Mouse (Mus musculus): Measurements from ENCODE around the gene Nmur1. TPM values are rescaled to one million over a fixed set of nuclear protein-coding genes. Genes with fewer than 3 reads are reported as not detected.
"Not testable (repeated sequence)": the region's sequence is repeated elsewhere in the genome, so short reads cannot be mapped to it uniquely, and the experiment has no call there.

The Nmur1 gene
- polyA plus RNA-seq, 1 experiment from 2014 or later = not detected

DNA sequence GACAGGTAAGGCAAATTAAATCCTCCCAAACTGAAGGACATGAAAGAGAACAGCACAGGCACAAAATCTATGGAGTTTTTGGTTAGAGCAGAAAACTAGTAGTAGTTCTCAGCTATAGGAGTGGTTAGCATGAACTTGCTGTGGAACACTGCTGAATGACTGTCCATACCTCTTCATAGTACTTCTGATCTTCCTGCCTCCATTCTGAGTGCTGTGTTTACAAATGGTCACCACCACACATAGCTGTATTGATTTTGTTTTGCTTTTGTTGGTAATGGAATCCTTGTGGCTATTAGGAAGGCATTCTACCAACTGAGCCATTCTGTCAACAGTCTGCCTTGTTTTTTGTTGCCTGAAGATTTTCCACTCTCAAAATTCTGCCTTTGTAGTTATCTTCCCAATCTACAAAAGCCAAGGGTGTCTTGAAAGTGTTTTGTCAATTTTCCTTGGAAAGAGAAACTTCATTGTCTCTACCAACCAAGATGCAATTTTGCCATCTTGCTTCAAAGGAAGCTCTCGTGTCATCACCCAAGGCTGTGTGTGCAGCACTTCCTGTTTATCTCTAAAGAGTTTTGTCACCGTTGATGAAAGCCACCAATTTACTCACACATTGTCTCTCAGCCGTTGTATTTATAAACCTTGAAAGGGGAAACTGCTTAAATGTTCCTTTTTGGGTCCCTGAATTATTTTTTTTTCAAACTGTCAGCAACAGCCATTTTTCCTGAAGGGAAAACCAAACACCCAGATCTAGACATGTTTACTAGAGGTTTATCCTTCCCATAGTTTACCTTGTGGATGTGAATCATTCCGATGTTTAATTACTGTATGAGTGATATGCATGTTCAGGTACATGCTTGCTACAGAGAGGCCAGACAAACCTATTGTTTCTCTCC is 81.8 kb downstream of the Nmur1 start:
- ATAC-seq (ENCODE audit: low read depth) (no peak), DNase-seq (ENCODE audit: low spot score) (no peak)
- Histone ChIP-seq H3K4me2 (ENCODE audit: low read depth, low read length) (no peak overlapping the region), H3K27ac (replicated peaks; ENCODE audit: low read depth, low read length) (no peak overlapping the region), H3K4me3 (ENCODE audit: low read depth, low read length) (no peak overlapping the region), H3K9me3 (ENCODE audit: control insufficient read depth, low read length) (no peaks in the 10 kb centered on the region), H3K27me3 (replicated peaks; ENCODE audit: control insufficient read depth, insufficient read depth, low read length) (no peaks in the 10 kb centered on the region), H3K9ac (ENCODE audit: low read depth, low read length) (no peak overlapping the region), H3K4me1 (ENCODE audit: control insufficient read depth, insufficient read depth, low read length) (no peaks in the 10 kb centered on the region), H3K36me3 (ENCODE audit: control insufficient read depth, insufficient read depth, low read length) (peaks cover 32% of the 10 kb centered on the region)
- 59% methylated on average over 4 of the region's 4 CpGs for WGBS

- H3K4me2 ChIP-seq (ENCODE audit: low read depth, low read length) = no peak overlapping the region
Measured at GRCm38 (mm10) chr1:86343087-86343645, 82.9 kb downstream of the Nmur1 start.

DNA sequence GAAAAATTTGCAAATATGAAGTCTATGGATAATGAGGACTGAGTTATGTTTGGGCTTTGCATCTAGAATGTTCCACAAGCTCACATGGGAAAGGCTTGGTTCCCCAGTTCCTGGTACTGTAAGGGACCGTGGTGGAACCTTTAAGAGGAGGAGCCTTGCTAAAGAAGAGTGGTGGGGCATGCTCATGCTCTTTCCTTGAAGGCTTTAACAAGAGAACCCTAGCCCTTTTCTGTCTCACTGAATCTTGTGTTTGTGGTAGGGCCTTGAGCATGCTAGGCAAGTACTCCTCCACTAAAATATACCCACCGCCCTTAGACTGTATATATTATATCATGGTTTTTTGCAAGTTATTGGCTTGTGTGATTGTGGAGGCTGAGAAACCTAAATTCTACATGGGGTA is 83.7 kb downstream of the Nmur1 start:
- Histone ChIP-seq H3K36me3 (ENCODE audit: control insufficient read depth, insufficient read depth, low read length) (peaks cover 14% of the 10 kb centered on the region), H3K9ac (ENCODE audit: low read depth, low read length) (no peak overlapping the region), H3K27me3 (replicated peaks; ENCODE audit: control insufficient read depth, insufficient read depth, low read length) (no peaks in the 10 kb centered on the region), H3K27ac (replicated peaks; ENCODE audit: low read depth, low read length) (no peak overlapping the region), H3K4me2 (ENCODE audit: low read depth, low read length) (no peak overlapping the region), H3K9me3 (ENCODE audit: control insufficient read depth, low read length) (no peaks in the 10 kb centered on the region), H3K4me1 (ENCODE audit: control insufficient read depth, insufficient read depth, low read length) (no peaks in the 10 kb centered on the region), H3K4me3 (ENCODE audit: low read depth, low read length) (no peak overlapping the region)
- DNase-seq (ENCODE audit: low spot score) = no peak
- 91% methylated on average over 2 of the region's 2 CpGs for WGBS
- ATAC-seq (ENCODE audit: low read depth) = no peak

More at GRCm38 (mm10) chr1:86343087-86343645, 82.9 kb downstream of the Nmur1 start:
- Histone ChIP-seq H3K9ac (ENCODE audit: low read depth, low read length) (no peak overlapping the region), H3K27ac (replicated peaks; ENCODE audit: low read depth, low read length) (no peak overlapping the region), H3K9me3 (ENCODE audit: control insufficient read depth, low read length) (no peaks in the 10 kb centered on the region), H3K36me3 (ENCODE audit: control insufficient read depth, insufficient read depth, low read length) (peaks cover 22% of the 10 kb centered on the region), H3K4me1 (ENCODE audit: control insufficient read depth, insufficient read depth, low read length) (no peaks in the 10 kb centered on the region), H3K4me3 (ENCODE audit: low read depth, low read length) (no peak overlapping the region), H3K27me3 (replicated peaks; ENCODE audit: control insufficient read depth, insufficient read depth, low read length) (no peaks in the 10 kb centered on the region)
- WGBS = 100% methylated on average over 1 of the region's 1 CpGs
- DNase-seq (ENCODE audit: low spot score) (no peak), ATAC-seq (ENCODE audit: low read depth) (no peak)

GRCm38 (mm10) chr1:86341096-86341495 is 84.9 kb downstream of the Nmur1 start:
- H3K4me1 ChIP-seq (ENCODE audit: control insufficient read depth, insufficient read depth, low read length); H3K36me3 ChIP-seq (ENCODE audit: control insufficient read depth, insufficient read depth, low read length); H3K9ac ChIP-seq (ENCODE audit: low read depth, low read length); H3K4me2 ChIP-seq (ENCODE audit: low read depth, low read length); H3K27ac ChIP-seq (replicated peaks; ENCODE audit: low read depth, low read length); DNase-seq (ENCODE audit: low spot score); ATAC-seq (ENCODE audit: low read depth); H3K4me3 ChIP-seq (ENCODE audit: low read depth, low read length); H3K27me3 ChIP-seq (replicated peaks; ENCODE audit: control insufficient read depth, insufficient read depth, low read length); H3K9me3 ChIP-seq (ENCODE audit: control insufficient read depth, low read length): not testable (repeated sequence)
- WGBS = 100% methylated on average over 2 of the region's 2 CpGs

DNA sequence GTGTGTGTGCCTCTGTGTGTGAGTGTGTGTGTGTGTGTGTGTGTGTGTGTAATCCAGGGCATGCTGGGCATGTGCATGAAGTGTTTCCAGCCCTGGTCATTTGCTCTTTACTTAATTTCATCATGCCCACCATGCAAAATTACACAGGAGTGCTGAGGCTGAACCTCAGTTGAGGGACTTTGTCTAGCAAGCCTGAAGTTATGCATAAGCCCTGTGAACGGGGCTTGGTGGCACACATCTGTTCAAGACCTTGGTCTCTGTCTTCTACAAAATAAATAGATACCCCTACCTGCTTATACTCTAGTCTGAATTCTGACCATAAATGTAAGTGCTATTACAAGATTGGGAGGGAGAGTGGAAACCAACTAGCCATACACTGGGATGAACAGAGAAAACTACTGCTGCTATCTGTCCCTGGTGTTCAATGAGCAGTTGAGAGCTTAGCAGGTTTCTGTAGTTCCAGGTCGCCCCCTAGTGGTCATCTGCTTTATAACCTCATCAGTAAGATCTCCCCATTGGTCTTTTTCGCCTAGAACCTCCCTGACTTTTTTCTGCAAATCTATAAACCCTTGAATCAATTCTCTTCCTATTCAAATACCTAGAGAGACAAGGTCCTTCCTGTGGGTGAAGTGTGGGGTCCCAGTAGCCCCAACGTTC is 86.7 kb downstream of the Nmur1 start:
- Histone ChIP-seq H3K9me3 (ENCODE audit: control insufficient read depth, low read length) (no peaks in the 10 kb centered on the region), H3K27ac (replicated peaks; ENCODE audit: low read depth, low read length) (no peak overlapping the region), H3K4me2 (ENCODE audit: low read depth, low read length) (no peak overlapping the region), H3K9ac (ENCODE audit: low read depth, low read length) (no peak overlapping the region), H3K36me3 (ENCODE audit: control insufficient read depth, insufficient read depth, low read length) (no peaks in the 10 kb centered on the region), H3K27me3 (replicated peaks; ENCODE audit: control insufficient read depth, insufficient read depth, low read length) (no peaks in the 10 kb centered on the region), H3K4me1 (ENCODE audit: control insufficient read depth, insufficient read depth, low read length) (no peaks in the 10 kb centered on the region), H3K4me3 (ENCODE audit: low read depth, low read length) (no peak overlapping the region)
- 27% methylated on average over 4 of the region's 4 CpGs for WGBS
- DNase-seq (ENCODE audit: low spot score) (peak; percentile 88), ATAC-seq (ENCODE audit: low read depth) (peak; percentile 66)

- Histone ChIP-seq H3K27me3 (replicated peaks; ENCODE audit: control insufficient read depth, insufficient read depth, low read length) (no peaks in the 10 kb centered on the region), H3K4me2 (ENCODE audit: low read depth, low read length) (no peak overlapping the region), H3K9ac (ENCODE audit: low read depth, low read length) (no peak overlapping the region), H3K4me1 (ENCODE audit: control insufficient read depth, insufficient read depth, low read length) (no peaks in the 10 kb centered on the region), H3K9me3 (ENCODE audit: control insufficient read depth, low read length) (no peaks in the 10 kb centered on the region), H3K27ac (replicated peaks; ENCODE audit: low read depth, low read length) (no peak overlapping the region), H3K36me3 (ENCODE audit: control insufficient read depth, insufficient read depth, low read length) (no peaks in the 10 kb centered on the region), H3K4me3 (ENCODE audit: low read depth, low read length) (no peak overlapping the region)
- no peak for ATAC-seq (ENCODE audit: low read depth)
- no peak for DNase-seq (ENCODE audit: low spot score)
- WGBS = 48% methylated on average over 2 of the region's 2 CpGs
Measured at GRCm38 (mm10) chr1:86336330-86336729, 89.7 kb downstream of the Nmur1 start.

Small RNA genes within 50 kb of the gene (microRNA-seq; reads per million reads assigned to microRNA genes)
- 84.5 reads per million, percentile 50 among the genes with 10 or more reads in this experiment for gene mmu-mir-3535 (ENCODE audit: borderline number of aligned reads)

Other genes with a start within 250 kb of the Nmur1 start
- gene B3gnt7, start 123.4 kb downstream of the Nmur1 start, polyA plus RNA-seq (2014; fragmentation: Nextera tagmentation; extraction: Ambion mirVana) = 4.9 and 5.7 TPM in 2 replicates
- 285 and 297 TPM in 2 replicates for gene Ncl, start 66.8 kb downstream of the Nmur1 start, polyA plus RNA-seq (2014; fragmentation: Nextera tagmentation; extraction: Ambion mirVana)
- not detected in 2 replicates for gene Tex44, start 101 bp upstream of the Nmur1 start, polyA plus RNA-seq (2014; fragmentation: Nextera tagmentation; extraction: Ambion mirVana)
- gene Ptma, start 100.5 kb upstream of the Nmur1 start, polyA plus RNA-seq (2014; fragmentation: Nextera tagmentation; extraction: Ambion mirVana) = 1,814 and 2,055 TPM in 2 replicates
- gene Pde6d, start 156.4 kb upstream of the Nmur1 start, polyA plus RNA-seq (2014; fragmentation: Nextera tagmentation; extraction: Ambion mirVana) = 55.8 and 59.2 TPM in 2 replicates
- gene Cops7b, start 156.7 kb upstream of the Nmur1 start, polyA plus RNA-seq (2014; fragmentation: Nextera tagmentation; extraction: Ambion mirVana) = 31.3 and 34.9 TPM in 2 replicates
- 7.4 and 10.5 TPM in 2 replicates for gene Nppc, start 244.3 kb upstream of the Nmur1 start, polyA plus RNA-seq (2014; fragmentation: Nextera tagmentation; extraction: Ambion mirVana)

All from embryonic facial prominence, embryonic 14.5 days (tissue).